Mouse (Mus musculus): ENCODE results near the gene Cerkl.

DNA sequence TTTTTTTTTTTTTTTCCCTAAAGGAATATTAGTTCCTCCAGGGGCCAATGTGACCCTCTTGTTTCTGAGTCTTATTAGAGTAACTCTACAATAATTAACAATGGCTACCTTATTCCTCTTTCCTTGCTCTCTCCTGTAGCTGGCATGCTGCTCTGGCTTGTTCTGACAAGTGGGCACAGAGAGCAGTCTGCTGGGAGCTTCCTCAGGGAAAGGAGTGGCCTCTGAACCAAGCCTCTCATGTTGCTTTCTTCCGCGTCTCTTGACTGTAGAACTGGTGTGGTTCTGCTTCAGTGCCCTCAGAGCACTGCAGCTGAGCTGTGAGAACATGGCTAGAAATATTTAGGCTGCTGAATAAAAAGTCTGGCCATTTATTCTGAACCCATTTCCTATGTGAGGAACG, 28.5 kb upstream of the Cerkl start:
- no peak for TF ChIP-seq EP300 (IDR thresholded peaks at IDR 0.05)
- TF ChIP-seq CTCF (IDR thresholded peaks at IDR 0.05), result no peak

Data from lung, postnatal 0 days (tissue).